Comparison of ENCODE assay signal across 1 mouse cellular context in genomic region chr15:100555965-100556364, GRCm38 (mm10).
A peak's percentile ranks its signal among the peaks of the same experiment; 100 is the strongest.
TF ChIP-seq lines count a peak whose summit lies in the region.

No protein-coding gene starts in this region.

TF ChIP-seq in MEL, 35 proteins besides CTCF, POLR2A, EP300 and RAD21 (continued from another document):
- TF ChIP-seq HCFC1 (IDR thresholded peaks at IDR 0.05; ENCODE audit: low read depth, low read length) (peak; percentile 30; the same call in 1 of the 2 replicates), GATA1 (IDR thresholded peaks at IDR 0.05; ENCODE audit: low read depth, low read length) (peak; percentile 93), POLR2AphosphoS5 (IDR thresholded peaks at IDR 0.05; ENCODE audit: borderline replicate concordance, low read depth, low read length) (no peak), GABPA (IDR thresholded peaks at IDR 0.05; ENCODE audit: low read depth, low read length) (0 out of 2 replicates have a peak, but pooled peaks have one; percentile 14), CHD2 (IDR thresholded peaks at IDR 0.05; ENCODE audit: low read length) (no peak; the same call in 1 of the 2 replicates), CHD1 (IDR thresholded peaks at IDR 0.05; ENCODE audit: low read depth, low read length) (no peak)
